Mouse (Mus musculus) right cerebral cortex, postnatal 36 days (tissue): ENCODE measurements around the gene Gm5941.
A peak's percentile ranks its signal among the peaks of the same experiment; 100 is the strongest.
"Not testable (repeated sequence)": the region's sequence is repeated elsewhere in the genome, so short reads cannot be mapped to it uniquely, and the experiment has no call there.

Source experiments
- DNase-seq, 2 experiments: peaks; one replicate each; pipeline ENCODE4 v3.0.0; 2022; ENCODE audit warnings: low spot score in 2 of 2, mixed read lengths in 1 of 2

Gene Gm5941

GRCm38 (mm10) chrX:92489649-92490048 lies at the start of gene Gm5941:
Gene Gm5941, plus strand, starts transcription at chrX:92489949.
- DNase-seq = not testable (repeated sequence)

- DNase-seq = no peak
Observed at GRCm38 (mm10) chrX:92460496-92460895, 29.3 kb upstream of the Gm5941 start.

GRCm38 (mm10) chrX:92464773-92465172 lies 25.0 kb upstream of the Gm5941 start:
- no peak for DNase-seq

- DNase-seq = peak in 1 of 2 experiments; percentile 0
Observed at GRCm38 (mm10) chrX:92498254-92498653, 8.5 kb downstream of the Gm5941 start.

- DNase-seq = no peak
Observed at GRCm38 (mm10) chrX:92527826-92528225, 38.1 kb downstream of the Gm5941 start.
